Mouse (Mus musculus) liver, embryonic 15.5 days (tissue): ENCODE results near the gene Col24a1. TPM values are rescaled to one million over a fixed set of nuclear protein-coding genes. Genes with fewer than 3 reads are reported as not detected.
"Not testable (repeated sequence)": the region's sequence is repeated elsewhere in the genome, so short reads cannot be mapped to it uniquely, and the experiment has no call there.

ENCODE experiments used
- ATAC-seq: fragments of 200-750 bp; cut with Nextera tagmentation; 2 replicates; pipeline ENCODE4 v1.8.0; 2017; ENCODE audit warnings: moderate number of reproducible peaks, mild to moderate bottlenecking, moderate library complexity; ENCODE audit not compliant: insufficient read depth
- H3K27ac ChIP-seq: fragments of 300-500 bp; sonication (generic); replicated peaks from 2 replicates; pipeline ENCODE4 v1.5.1; 2015; ENCODE audit warnings: mild to moderate bottlenecking, inconsistent platforms
- H3K27me3 ChIP-seq: fragments of 300-500 bp; sonication (generic); 2 replicates; pipeline ENCODE4 v1.6.1; 2015; ENCODE audit warnings: mild to moderate bottlenecking, inconsistent platforms
- H3K36me3 ChIP-seq: fragments of 300-500 bp; sonication (generic); replicated peaks from 2 replicates; pipeline ENCODE4 v1.6.1; 2015; ENCODE audit warnings: moderate library complexity, mild to moderate bottlenecking, inconsistent platforms
- H3K4me1 ChIP-seq: fragments of 300-500 bp; sonication (generic); replicated peaks from 2 replicates; pipeline ENCODE4 v1.6.1; 2015; ENCODE audit warnings: inconsistent platforms
- H3K4me2 ChIP-seq: fragments of 300-500 bp; sonication (generic); 2 replicates; pipeline ENCODE4 v1.6.1; 2015; ENCODE audit warnings: moderate library complexity, mild to moderate bottlenecking, inconsistent platforms
- H3K4me3 ChIP-seq: fragments of 300-500 bp; sonication (generic); replicated peaks from 2 replicates; pipeline ENCODE4 v1.5.1; 2015; ENCODE audit warnings: mild to moderate bottlenecking, inconsistent platforms
- H3K9ac ChIP-seq: fragments of 300-500 bp; sonication (generic); 2 replicates; pipeline ENCODE4 v1.6.1; 2015; ENCODE audit warnings: moderate library complexity, mild to moderate bottlenecking, inconsistent platforms
- H3K9me3 ChIP-seq: fragments of 300-500 bp; sonication (generic); replicated peaks from 2 replicates; pipeline ENCODE4 v1.6.1; 2016; ENCODE audit warnings: inconsistent platforms
- WGBS: fragments of 180-500 bp; shearing (Covaris S2); methylation state at CpG from one replicate; pipeline ENCODE4 v1.1.7; 2015; ENCODE audit warnings: mixed read lengths; ENCODE audit not compliant: insufficient replicate concordance; 5-methylcytosine and 5-hydroxymethylcytosine counted together
- polyA plus RNA-seq: library from polyadenylated mRNA; unstranded; fragments of >200 nt; fragmentation: Nextera tagmentation; extraction: Ambion mirVana; gene quantifications from 2 replicates; pipeline ENCODE4 v1.2.1, GENCODE M21; 2015

Gene Col24a1
- polyA plus RNA-seq, 1 experiment from 2014 or later: 0.21 TPM

- H3K9ac ChIP-seq: no peak overlapping the region
- ATAC-seq: no peak
- whole genome bisulfite sequencing: 19% methylated on average over 4 of the region's 4 CpGs
- no peaks in the 10 kb centered on the region for H3K9me3 ChIP-seq
- no peaks in the 10 kb centered on the region for H3K4me1 ChIP-seq
- H3K4me3 ChIP-seq: no peak overlapping the region
- no peaks in the 10 kb centered on the region for H3K36me3 ChIP-seq
- no peaks in the 10 kb centered on the region for H3K27me3 ChIP-seq
- H3K4me2 ChIP-seq: no peak overlapping the region
- H3K27ac ChIP-seq: no peak overlapping the region
These were observed 119.9 kb downstream of the Col24a1 start for GRCm38 (mm10) chr3:145412137-145412536.

DNA sequence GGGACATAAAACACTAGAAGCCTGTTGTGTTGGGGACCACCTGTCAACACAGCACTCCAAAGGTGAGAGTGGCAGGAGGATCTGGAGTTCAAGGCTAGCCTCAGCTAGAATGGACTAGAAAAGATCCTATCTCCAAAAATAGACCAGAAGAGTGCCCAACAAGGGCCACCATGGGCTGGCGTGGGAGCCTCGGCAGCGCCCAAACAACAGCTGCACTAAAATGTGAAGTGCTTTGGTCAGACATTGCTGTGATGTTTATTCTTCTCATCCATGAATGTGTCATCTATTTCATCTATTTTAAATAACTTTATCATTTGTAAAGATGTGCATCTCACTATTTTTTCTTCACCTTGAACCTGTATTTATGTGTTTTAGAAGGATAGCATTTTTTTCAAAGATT lies 122.1 kb downstream of the Col24a1 start:
- ATAC-seq: no peak
- Histone ChIP-seq H3K4me3 (no peak overlapping the region), H3K27me3 (no peaks in the 10 kb centered on the region), H3K4me2 (no peak overlapping the region), H3K4me1 (no peaks in the 10 kb centered on the region), H3K9ac (no peak overlapping the region), H3K36me3 (no peaks in the 10 kb centered on the region), H3K27ac (no peak overlapping the region), H3K9me3 (no peaks in the 10 kb centered on the region)
- 66% methylated on average over 3 of the region's 3 CpGs for WGBS

DNA sequence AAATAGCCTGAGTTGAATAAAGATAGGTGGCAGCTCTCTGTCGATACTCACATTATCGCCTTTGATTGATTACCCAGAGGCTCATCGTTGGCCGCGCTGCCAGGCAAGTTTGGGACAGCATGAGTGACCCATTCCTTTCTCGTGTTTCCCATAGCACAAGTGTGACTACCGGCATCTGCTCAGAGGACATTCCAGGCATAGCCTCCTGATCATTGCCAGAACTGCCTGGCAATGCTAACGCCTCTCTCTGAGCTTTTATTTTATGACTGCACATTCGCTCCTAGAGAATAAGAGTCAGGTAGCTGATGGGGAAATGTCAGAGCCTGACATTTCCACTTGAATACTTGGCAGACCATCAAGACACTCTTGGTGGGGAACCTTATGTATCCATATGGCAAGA lies 125.5 kb downstream of the Col24a1 start:
- no peak overlapping the region for H3K4me2 ChIP-seq
- no peak for ATAC-seq
- H3K27me3 ChIP-seq: no peaks in the 10 kb centered on the region
- WGBS: 63% methylated on average over 9 of the region's 9 CpGs
- H3K36me3 ChIP-seq: no peaks in the 10 kb centered on the region
- H3K9ac ChIP-seq: no peak overlapping the region
- H3K27ac ChIP-seq: no peak overlapping the region
- H3K4me3 ChIP-seq: no peak overlapping the region
- no peaks in the 10 kb centered on the region for H3K9me3 ChIP-seq
- no peaks in the 10 kb centered on the region for H3K4me1 ChIP-seq

DNA sequence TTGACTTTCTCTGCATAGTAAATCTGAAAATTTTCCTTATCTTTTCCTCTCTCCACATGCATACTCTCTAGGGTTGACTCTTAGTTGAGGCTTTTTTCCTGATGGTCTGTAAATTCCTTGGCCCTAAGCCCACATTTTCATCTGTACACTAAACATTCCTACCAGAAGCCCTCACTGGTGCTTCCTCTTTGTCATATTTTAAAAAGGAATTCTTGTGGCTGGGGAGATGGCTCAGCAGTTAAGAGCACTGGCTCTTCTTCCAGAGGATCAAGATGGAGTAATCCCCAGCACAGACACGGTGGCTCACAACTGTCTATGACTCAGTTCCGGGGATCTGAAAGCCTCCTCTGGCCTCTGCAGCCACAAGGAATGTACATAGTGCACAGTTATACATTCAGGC lies 128.1 kb downstream of the Col24a1 start:
- no peaks in the 10 kb centered on the region for H3K4me1 ChIP-seq
- WGBS: 39% methylated on average over 2 of the region's 2 CpGs
- no peaks in the 10 kb centered on the region for H3K9me3 ChIP-seq
- H3K27me3 ChIP-seq: no peaks in the 10 kb centered on the region
- no peak overlapping the region for H3K4me3 ChIP-seq
- no peak for ATAC-seq
- H3K4me2 ChIP-seq: no peak overlapping the region
- H3K36me3 ChIP-seq: no peaks in the 10 kb centered on the region
- no peak overlapping the region for H3K27ac ChIP-seq
- H3K9ac ChIP-seq: no peak overlapping the region

DNA sequence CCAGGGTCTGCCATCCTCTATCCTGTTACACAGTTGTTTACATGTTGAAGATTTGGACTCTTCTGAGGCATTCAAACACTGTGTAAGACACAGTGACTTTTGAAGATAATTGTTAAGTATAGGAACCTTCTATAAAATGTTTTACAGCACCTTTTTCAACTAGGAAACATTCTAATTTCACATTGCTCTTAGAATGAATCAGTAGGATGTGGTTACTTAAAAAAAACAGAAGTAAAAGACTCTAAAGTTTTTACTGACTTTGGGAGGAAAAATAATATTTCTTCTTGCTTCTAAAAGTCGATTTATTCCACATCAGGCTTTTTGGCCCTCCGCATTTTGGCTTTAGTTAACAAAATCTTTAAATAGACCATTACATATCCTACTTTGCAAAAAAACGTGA lies 129.8 kb downstream of the Col24a1 start:
- 59% methylated on average over 3 of the region's 3 CpGs for WGBS
- H3K9ac ChIP-seq: no peak overlapping the region
- no peaks in the 10 kb centered on the region for H3K4me1 ChIP-seq
- no peaks in the 10 kb centered on the region for H3K27me3 ChIP-seq
- no peak overlapping the region for H3K4me2 ChIP-seq
- no peaks in the 10 kb centered on the region for H3K9me3 ChIP-seq
- no peaks in the 10 kb centered on the region for H3K36me3 ChIP-seq
- ATAC-seq: no peak
- no peak overlapping the region for H3K27ac ChIP-seq
- H3K4me3 ChIP-seq: no peak overlapping the region

GRCm38 (mm10) chr3:145438352-145438751 lies 146.1 kb downstream of the Col24a1 start:
- no peak for ATAC-seq
- Histone ChIP-seq H3K9me3 (no peaks in the 10 kb centered on the region), H3K27ac (no peak overlapping the region), H3K4me2 (no peak overlapping the region), H3K27me3 (no peaks in the 10 kb centered on the region), H3K4me3 (no peak overlapping the region), H3K36me3 (no peaks in the 10 kb centered on the region), H3K4me1 (no peaks in the 10 kb centered on the region), H3K9ac (no peak overlapping the region)
- 69% methylated on average over 7 of the region's 7 CpGs for WGBS

GRCm38 (mm10) chr3:145439086-145439485 lies 146.8 kb downstream of the Col24a1 start:
- 60% methylated on average over 7 of the region's 7 CpGs for WGBS

DNA sequence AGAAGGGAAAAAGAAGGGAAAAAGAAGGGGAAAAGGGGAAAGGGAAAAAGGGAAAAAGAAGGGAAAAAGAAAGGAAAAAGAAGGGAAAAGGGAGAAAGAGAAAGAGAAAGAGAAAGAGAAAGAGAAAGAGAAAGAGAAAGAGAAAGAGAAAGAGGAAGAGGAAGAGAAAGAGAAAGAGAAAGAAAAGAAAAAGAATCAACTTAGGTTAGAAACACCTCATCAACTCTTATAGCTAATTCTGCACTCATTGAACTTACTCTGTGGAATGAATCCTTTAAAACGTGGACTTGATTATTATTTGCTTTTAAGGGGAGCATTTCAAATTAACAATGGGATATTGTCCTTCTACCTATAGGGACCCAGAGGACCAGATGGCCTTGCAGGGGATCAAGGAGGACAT lies 148.7 kb downstream of the Col24a1 start:
- no peak for ATAC-seq
- Histone ChIP-seq H3K36me3 (no peaks in the 10 kb centered on the region), H3K4me2 (no peak overlapping the region), H3K9me3 (no peaks in the 10 kb centered on the region), H3K9ac (no peak overlapping the region), H3K4me1 (no peaks in the 10 kb centered on the region), H3K27me3 (no peaks in the 10 kb centered on the region), H3K27ac (no peak overlapping the region), H3K4me3 (no peak overlapping the region)
- WGBS: 44% methylated on average over 1 of the region's 1 CpGs

More at GRCm38 (mm10) chr3:145439086-145439485, 146.8 kb downstream of the Col24a1 start:
- no peak overlapping the region for H3K4me2 ChIP-seq
- H3K4me1 ChIP-seq: no peaks in the 10 kb centered on the region
- H3K36me3 ChIP-seq: no peaks in the 10 kb centered on the region
- H3K27ac ChIP-seq: no peak overlapping the region
- H3K9me3 ChIP-seq: no peaks in the 10 kb centered on the region
- H3K9ac ChIP-seq: no peak overlapping the region
- no peak overlapping the region for H3K4me3 ChIP-seq
- no peak for ATAC-seq
- H3K27me3 ChIP-seq: no peaks in the 10 kb centered on the region

GRCm38 (mm10) chr3:145442268-145442667 lies 150.0 kb downstream of the Col24a1 start:
- no peak for ATAC-seq
- no peak overlapping the region for H3K4me3 ChIP-seq
- WGBS: 76% methylated on average over 1 of the region's 1 CpGs

DNA sequence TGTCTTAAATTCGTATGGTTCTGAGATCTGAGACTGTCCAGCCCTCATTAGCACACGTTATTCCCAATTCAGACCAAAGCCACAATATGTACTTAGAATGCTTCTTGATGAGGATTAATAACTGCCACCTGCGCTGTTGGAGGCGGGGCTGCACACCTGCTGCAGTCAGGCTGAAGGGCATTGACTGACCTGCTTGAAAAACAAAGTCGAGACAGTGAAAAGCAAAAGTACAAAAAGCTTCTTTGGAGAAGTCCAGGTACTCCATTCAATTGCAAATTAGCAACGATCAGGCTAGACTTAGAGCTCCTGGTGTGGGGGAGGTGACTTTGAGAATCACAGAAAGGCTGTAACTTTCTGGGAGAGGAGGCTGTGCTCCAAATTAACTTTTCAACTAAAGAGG lies 150.9 kb downstream of the Col24a1 start:
- 59% methylated on average over 6 of the region's 6 CpGs for WGBS
- not testable (repeated sequence) for H3K4me3 ChIP-seq, H3K27me3 ChIP-seq, H3K9me3 ChIP-seq, ATAC-seq, H3K27ac ChIP-seq, H3K4me1 ChIP-seq, H3K9ac ChIP-seq, H3K4me2 ChIP-seq, H3K36me3 ChIP-seq

More at GRCm38 (mm10) chr3:145442268-145442667, 150.0 kb downstream of the Col24a1 start:
- Histone ChIP-seq H3K4me2 (no peak overlapping the region), H3K36me3 (no peaks in the 10 kb centered on the region), H3K9me3 (no peaks in the 10 kb centered on the region), H3K4me1 (no peaks in the 10 kb centered on the region), H3K27ac (no peak overlapping the region), H3K27me3 (no peaks in the 10 kb centered on the region), H3K9ac (no peak overlapping the region)

- Histone ChIP-seq H3K9ac (no peak overlapping the region), H3K27ac (no peak overlapping the region), H3K36me3 (no peaks in the 10 kb centered on the region), H3K27me3 (no peaks in the 10 kb centered on the region), H3K4me3 (no peak overlapping the region), H3K4me1 (no peaks in the 10 kb centered on the region), H3K9me3 (no peaks in the 10 kb centered on the region), H3K4me2 (no peak overlapping the region)
- 64% methylated on average over 5 of the region's 5 CpGs for WGBS
- ATAC-seq: no peak
These were observed 164.8 kb downstream of the Col24a1 start for GRCm38 (mm10) chr3:145457039-145457438.

- Histone ChIP-seq H3K4me2 (no peak overlapping the region), H3K27ac (no peak overlapping the region), H3K9me3 (no peaks in the 10 kb centered on the region), H3K9ac (no peak overlapping the region), H3K27me3 (no peaks in the 10 kb centered on the region), H3K4me1 (no peaks in the 10 kb centered on the region), H3K36me3 (no peaks in the 10 kb centered on the region), H3K4me3 (no peak overlapping the region)
- WGBS: 49% methylated on average over 7 of the region's 7 CpGs
- no peak for ATAC-seq
These were observed 170.1 kb downstream of the Col24a1 start for GRCm38 (mm10) chr3:145462351-145462750.
